13 mouse cellular contexts compared by ENCODE assay signal in the genomic region with DNA sequence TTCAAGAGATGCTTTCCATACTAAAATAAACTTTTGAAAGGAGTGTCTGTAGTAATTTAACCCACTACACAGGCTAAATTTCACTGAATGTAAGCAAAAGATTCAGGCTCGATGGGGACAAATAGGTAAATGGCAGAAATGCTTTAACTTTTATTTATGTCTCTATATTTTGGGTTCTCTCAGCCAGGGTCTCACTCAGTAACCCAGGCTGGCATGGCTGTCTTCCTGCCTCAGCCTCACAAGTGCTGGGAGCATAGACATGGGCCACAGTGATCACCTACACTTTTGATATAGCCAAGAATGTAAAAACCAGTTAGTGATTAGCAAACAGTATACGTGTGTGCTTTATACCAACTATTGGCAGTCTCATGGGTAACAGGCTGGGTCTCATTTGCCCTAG. TPM values are rescaled to one million over a fixed set of nuclear protein-coding genes. Genes with fewer than 3 reads are reported as not detected.
A peak's percentile ranks its signal among the peaks of the same experiment; 100 is the strongest.
DNase-seq lines count a peak whose midpoint lies in the region; ATAC-seq and TF ChIP-seq lines count a peak whose summit lies in the region.
"Had no signal": no experiment of that assay in that cellular context is flagged by ENCODE, and none has a peak within 500 bp of the region (broad histone marks: within the 10 kb centered on the region; RNA-seq: fewer than 3 reads in every experiment).

No protein-coding gene starts in this region.

- H3K4me3 ChIP-seq in forebrain, embryonic 10.5 days = peak overlapping the region; percentile 94; the same call in 1 of the 2 replicates
- no peak overlapping the region for H3K4me3 ChIP-seq in forebrain, embryonic 14.5 days (ENCODE audit: low read depth, low read length)
- no peak overlapping the region for H3K4me3 ChIP-seq in kidney, postnatal 0 days (replicated peaks; ENCODE audit: low read depth, low read length)
- no peak overlapping the region for H3K4me3 ChIP-seq in embryonic fibroblast, embryonic 13.5 days (ENCODE audit: insufficient read depth, low read length)
- no peak overlapping the region for H3K4me3 ChIP-seq in liver, embryonic 16.5 days (ENCODE audit: low read depth, low read length)
- H3K4me3 ChIP-seq in forebrain, embryonic 15.5 days = no peak overlapping the region

- H3K9me3 ChIP-seq in forebrain, embryonic 10.5 days = no peaks in the 10 kb centered on the region
- H3K9me3 ChIP-seq in forebrain, embryonic 14.5 days (replicated peaks; ENCODE audit: control insufficient read depth, low read length) = no peaks in the 10 kb centered on the region
- H3K9me3 ChIP-seq in kidney, postnatal 0 days (replicated peaks; ENCODE audit: low read length) = no peaks in the 10 kb centered on the region
- no peaks in the 10 kb centered on the region for H3K9me3 ChIP-seq in liver, embryonic 16.5 days (replicated peaks; ENCODE audit: control insufficient read depth, low read length)
- H3K9me3 ChIP-seq in forebrain, embryonic 15.5 days = no peaks in the 10 kb centered on the region
- H3K9me3 ChIP-seq: midbrain, embryonic 15.5 days had no signal

- no peak for DNase-seq in forebrain, embryonic 10.5 days (ENCODE audit: extremely low spot score, low spot score)
- DNase-seq in forebrain, embryonic 14.5 days (ENCODE audit: low spot score) = no peak
- DNase-seq in kidney, postnatal 0 days (ENCODE audit: low spot score) = no peak
- DNase-seq in kidney, adult 18-20 months = no peak
- DNase-seq in embryo, embryonic 10 days (ENCODE audit: low spot score) = no peak
- DNase-seq: adrenal gland, postnatal 14 days; cerebellum, adult 2 months; kidney, postnatal 14 days; left cerebral cortex, postnatal 4 days had no signal

- WGBS in forebrain, embryonic 10.5 days = 82% methylated on average over 2 of the region's 2 CpGs
- 81% methylated on average over 2 of the region's 2 CpGs for WGBS in forebrain, embryonic 14.5 days
- WGBS in kidney, postnatal 0 days = 81% methylated on average over 2 of the region's 2 CpGs
- 66% methylated on average over 2 of the region's 2 CpGs for WGBS in liver, embryonic 16.5 days (ENCODE audit: insufficient replicate concordance)
- WGBS in forebrain, embryonic 15.5 days = 89% methylated on average over 2 of the region's 2 CpGs

- H3K27me3 ChIP-seq in forebrain, embryonic 10.5 days (ENCODE audit: poor library complexity, severe bottlenecking) = no peaks in the 10 kb centered on the region
- no peaks in the 10 kb centered on the region for H3K27me3 ChIP-seq in forebrain, embryonic 14.5 days (replicated peaks; ENCODE audit: control insufficient read depth, insufficient read depth, low read length)
- no peaks in the 10 kb centered on the region for H3K27me3 ChIP-seq in kidney, postnatal 0 days (ENCODE audit: insufficient read depth, low read length)
- no peaks in the 10 kb centered on the region for H3K27me3 ChIP-seq in liver, embryonic 16.5 days (ENCODE audit: control insufficient read depth, insufficient read depth, low read depth, low read length)
- no peaks in the 10 kb centered on the region for H3K27me3 ChIP-seq in forebrain, embryonic 15.5 days
- H3K27me3 ChIP-seq: midbrain, embryonic 15.5 days had no signal

- no peak for ATAC-seq in forebrain, embryonic 14.5 days
- ATAC-seq in kidney, postnatal 0 days (replicated peaks; ENCODE audit: low FRiP score, low read depth) = no peak
- no peak for ATAC-seq in liver, embryonic 16.5 days (ENCODE audit: low read depth)
- no peak for ATAC-seq in forebrain, embryonic 15.5 days (replicated peaks)
- ATAC-seq: midbrain, embryonic 15.5 days had no signal

- no peak overlapping the region for H3K4me2 ChIP-seq in forebrain, embryonic 14.5 days (ENCODE audit: low read length)
- H3K4me2 ChIP-seq in kidney, postnatal 0 days (ENCODE audit: low read length) = 0 out of 2 replicates have a peak overlapping the region, but pooled peaks have one; percentile 72
- peak overlapping the region; percentile 82 for H3K4me2 ChIP-seq in liver, embryonic 16.5 days (ENCODE audit: low read depth, low read length)
- H3K4me2 ChIP-seq in forebrain, embryonic 15.5 days (replicated peaks) = no peak overlapping the region

- no peak for TF ChIP-seq CTCF in kidney, postnatal 0 days (IDR thresholded peaks at IDR 0.05; ENCODE audit: low read depth)
- no peak for TF ChIP-seq CTCF in embryonic fibroblast, embryonic 13.5 days (IDR thresholded peaks at IDR 0.05; ENCODE audit: borderline replicate concordance, insufficient read depth, low read length)

- H3K9ac ChIP-seq in forebrain, embryonic 14.5 days (ENCODE audit: low read length) = no peak overlapping the region
- H3K9ac ChIP-seq in kidney, postnatal 0 days (ENCODE audit: low read depth, low read length) = no peak overlapping the region
- no peak overlapping the region for H3K9ac ChIP-seq in liver, embryonic 16.5 days (ENCODE audit: low read depth, low read length)
- no peak overlapping the region for H3K9ac ChIP-seq in forebrain, embryonic 15.5 days (replicated peaks)

- TF ChIP-seq POLR2A in embryonic fibroblast, embryonic 13.5 days (IDR thresholded peaks at IDR 0.05; ENCODE audit: low read depth, low read length) = no peak

- H3K27ac ChIP-seq in forebrain, embryonic 10.5 days = no peak overlapping the region
- H3K27ac ChIP-seq in forebrain, embryonic 14.5 days (ENCODE audit: low read depth, low read length) = no peak overlapping the region
- no peak overlapping the region for H3K27ac ChIP-seq in kidney, postnatal 0 days
- H3K27ac ChIP-seq in embryonic fibroblast, embryonic 13.5 days (ENCODE audit: insufficient read depth, low read length) = peak overlapping the region; percentile 97; the same call in 1 of the 2 replicates
- peak overlapping the region; percentile 59; the same call in 1 of the 2 replicates for H3K27ac ChIP-seq in liver, embryonic 16.5 days (ENCODE audit: low read length)
- H3K27ac ChIP-seq in forebrain, embryonic 15.5 days (replicated peaks) = no peak overlapping the region

- H3K4me1 ChIP-seq in forebrain, embryonic 10.5 days = peaks cover 24% of the 10 kb centered on the region
- peaks cover 12% of the 10 kb centered on the region for H3K4me1 ChIP-seq in forebrain, embryonic 14.5 days (ENCODE audit: control insufficient read depth, insufficient read depth, low read length)
- no peaks in the 10 kb centered on the region for H3K4me1 ChIP-seq in kidney, postnatal 0 days (replicated peaks; ENCODE audit: insufficient read depth, low read length)
- no peaks in the 10 kb centered on the region for H3K4me1 ChIP-seq in embryonic fibroblast, embryonic 13.5 days (ENCODE audit: control insufficient read depth, insufficient read depth, low read length)
- H3K4me1 ChIP-seq in liver, embryonic 16.5 days (ENCODE audit: control insufficient read depth, low read depth, low read length) = peaks cover 9% of the 10 kb centered on the region
- H3K4me1 ChIP-seq in forebrain, embryonic 15.5 days = peaks cover 21% of the 10 kb centered on the region

- H3K36me3 ChIP-seq in forebrain, embryonic 10.5 days (replicated peaks) = no peaks in the 10 kb centered on the region
- no peaks in the 10 kb centered on the region for H3K36me3 ChIP-seq in forebrain, embryonic 14.5 days (ENCODE audit: control insufficient read depth, insufficient read depth, low read length)
- no peaks in the 10 kb centered on the region for H3K36me3 ChIP-seq in kidney, postnatal 0 days (ENCODE audit: insufficient read depth, low read length)
- H3K36me3 ChIP-seq in liver, embryonic 16.5 days (ENCODE audit: control insufficient read depth, insufficient read depth) = no peaks in the 10 kb centered on the region
- H3K36me3 ChIP-seq in forebrain, embryonic 15.5 days = no peaks in the 10 kb centered on the region
- H3K36me3 ChIP-seq: midbrain, embryonic 15.5 days had no signal

RNA-seq across cellular contexts. Expression of gene Ptpn12, which starts 1.5 kb away (rescaled TPM):
- 23.6 and 24.5 TPM in 2 replicates for polyA plus RNA-seq in forebrain, embryonic 10.5 days (2016; fragmentation: Nextera tagmentation; extraction: Ambion mirVana)
- 31.3 and 35.5 TPM in 2 replicates for polyA plus RNA-seq in forebrain, embryonic 14.5 days (2014; fragmentation: Nextera tagmentation; extraction: Ambion mirVana)
- polyA plus RNA-seq in kidney, postnatal 0 days (2015; fragmentation: Nextera tagmentation; extraction: Ambion mirVana) = 21.3 and 23.3 TPM in 2 replicates
- 93.5 and 96.4 TPM in 2 replicates for polyA plus RNA-seq in embryonic fibroblast, embryonic 13.5 days (2011; ENCODE audit: insufficient read length, low read depth, missing spikeins)
- 9.0 and 9.7 TPM in 2 replicates for polyA plus RNA-seq in liver, embryonic 16.5 days (2015; fragmentation: Nextera tagmentation; extraction: Ambion mirVana)
- polyA plus RNA-seq in forebrain, embryonic 15.5 days (2015; fragmentation: Nextera tagmentation; extraction: Ambion mirVana) = 28.4 and 29.2 TPM in 2 replicates

Comparison
In these comparisons a context has a peak if more than half of its experiments do, and no peak if none do; other contexts are left out.
1. H3K27ac ChIP-seq: peak in embryonic fibroblast, embryonic 13.5 days (single experiment) and liver, embryonic 16.5 days (single experiment); none in forebrain, embryonic 10.5 days (single experiment), forebrain, embryonic 14.5 days (single experiment), kidney, postnatal 0 days (single experiment) and forebrain, embryonic 15.5 days (single experiment).
2. H3K4me2 ChIP-seq: peak in kidney, postnatal 0 days (single experiment) and liver, embryonic 16.5 days (single experiment); none in forebrain, embryonic 14.5 days (single experiment) and forebrain, embryonic 15.5 days (single experiment).